20 mouse cellular contexts compared by ENCODE assay signal in the genomic region with DNA sequence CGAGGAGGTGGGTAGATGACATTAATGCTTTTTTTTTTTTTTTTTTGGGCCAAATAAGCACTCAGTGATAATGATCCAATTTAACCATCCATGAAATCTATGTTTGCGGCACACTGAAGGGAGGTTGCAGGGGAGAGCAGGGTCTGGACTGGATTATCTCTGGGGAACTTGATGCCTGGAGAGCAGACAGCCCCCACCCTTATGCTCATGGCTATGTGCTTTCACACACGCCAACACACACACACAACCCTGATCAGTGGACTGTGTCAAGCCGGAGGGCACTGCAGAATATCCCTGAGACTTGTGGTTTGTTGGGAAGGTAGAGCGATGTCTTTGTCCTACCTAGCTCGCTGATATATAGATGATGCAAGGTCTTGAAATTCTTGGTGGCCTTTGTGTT. TPM values are rescaled to one million over a fixed set of nuclear protein-coding genes. Genes with fewer than 3 reads are reported as not detected.
A peak's percentile ranks its signal among the peaks of the same experiment; 100 is the strongest.
DNase-seq lines count a peak whose midpoint lies in the region; ATAC-seq and TF ChIP-seq lines count a peak whose summit lies in the region.
"Had no signal": no experiment of that assay in that cellular context is flagged by ENCODE, and none has a peak within 500 bp of the region (broad histone marks: within the 10 kb centered on the region; RNA-seq: fewer than 3 reads in every experiment).

No protein-coding gene starts in this region.

- no peak for DNase-seq in neural tube, embryonic 11.5 days (ENCODE audit: low spot score)
- DNase-seq in neural tube, embryonic 10.5 days (ENCODE audit: extremely low spot score, low spot score), result no peak
- DNase-seq in forebrain, postnatal 0 days, result no peak
- DNase-seq in kidney, adult 9 months, result no peak
- DNase-seq in cerebellum, adult 18-20 months, result no peak
- DNase-seq in right cerebral cortex, postnatal 36 days (ENCODE audit: low spot score in 2 of 2), result no peak
- DNase-seq: adrenal gland, adult 8-10 months; cerebellum, postnatal 36 days; gastrocnemius, postnatal 14 days; kidney, postnatal 10 days; lung, adult 18-20 months; lung, postnatal 4 days; thymus, postnatal 36 days had no signal

- 0 out of 2 replicates have a peak, but pooled peaks have one; percentile 29 for ATAC-seq in neural tube, embryonic 11.5 days (ENCODE audit: insufficient read depth, low FRiP score, low TSS enrichment)
- ATAC-seq in forebrain, postnatal 0 days, result peak; percentile 17; the same call in 1 of the 2 replicates
- ATAC-seq in midbrain, embryonic 16.5 days, result peak; percentile 32; the same call in 1 of the 2 replicates
- ATAC-seq: CD4-positive, CD25-positive, alpha-beta regulatory T cell, adult 4 months; intestine, embryonic 16.5 days had no signal

- no peaks in the 10 kb centered on the region for H3K27me3 ChIP-seq in neural tube, embryonic 11.5 days (ENCODE audit: control insufficient read depth, insufficient read depth, low read length)
- H3K27me3 ChIP-seq in forebrain, postnatal 0 days (ENCODE audit: insufficient read depth, low read length), result no peaks in the 10 kb centered on the region
- no peaks in the 10 kb centered on the region for H3K27me3 ChIP-seq in midbrain, embryonic 16.5 days (ENCODE audit: control insufficient read depth, insufficient read depth, low read depth, low read length)
- H3K27me3 ChIP-seq: limb, embryonic 15.5 days had no signal

- no peaks in the 10 kb centered on the region for H3K9me3 ChIP-seq in neural tube, embryonic 11.5 days (ENCODE audit: control insufficient read depth, low read length)
- no peaks in the 10 kb centered on the region for H3K9me3 ChIP-seq in forebrain, postnatal 0 days (ENCODE audit: low read length)
- H3K9me3 ChIP-seq in midbrain, embryonic 16.5 days (replicated peaks; ENCODE audit: control insufficient read depth, low read length, poor library complexity, severe bottlenecking), result no peaks in the 10 kb centered on the region
- H3K9me3 ChIP-seq: limb, embryonic 15.5 days had no signal

- no peak overlapping the region for H3K9ac ChIP-seq in neural tube, embryonic 11.5 days (ENCODE audit: low read length)
- peak overlapping the region; percentile 56 for H3K9ac ChIP-seq in forebrain, postnatal 0 days
- H3K9ac ChIP-seq in midbrain, embryonic 16.5 days (ENCODE audit: low read depth, low read length), result peak overlapping the region; percentile 58
- H3K9ac ChIP-seq: limb, embryonic 15.5 days had no signal

- no peaks in the 10 kb centered on the region for H3K4me1 ChIP-seq in neural tube, embryonic 11.5 days (ENCODE audit: control insufficient read depth, insufficient read depth, low read length)
- H3K4me1 ChIP-seq in forebrain, postnatal 0 days (ENCODE audit: insufficient read depth), result no peaks in the 10 kb centered on the region
- H3K4me1 ChIP-seq in midbrain, embryonic 16.5 days (ENCODE audit: control insufficient read depth, insufficient read depth, low read length), result peaks cover 2% of the 10 kb centered on the region

- H3K4me3 ChIP-seq in neural tube, embryonic 11.5 days (ENCODE audit: low read depth, low read length), result no peak overlapping the region
- peak overlapping the region; percentile 50 for H3K4me3 ChIP-seq in forebrain, postnatal 0 days (ENCODE audit: low read depth, low read length)
- peak overlapping the region; percentile 51 for H3K4me3 ChIP-seq in midbrain, embryonic 16.5 days (ENCODE audit: low read depth, low read length)
- H3K4me3 ChIP-seq: limb, embryonic 15.5 days had no signal

- H3K36me3 ChIP-seq in neural tube, embryonic 11.5 days (ENCODE audit: control insufficient read depth, insufficient read depth, low read length), result no peaks in the 10 kb centered on the region
- no peaks in the 10 kb centered on the region for H3K36me3 ChIP-seq in forebrain, postnatal 0 days (ENCODE audit: insufficient read depth)
- no peaks in the 10 kb centered on the region for H3K36me3 ChIP-seq in midbrain, embryonic 16.5 days (ENCODE audit: control insufficient read depth, insufficient read depth, low read length)
- H3K36me3 ChIP-seq: limb, embryonic 15.5 days had no signal

- no peak for TF ChIP-seq CTCF in forebrain, postnatal 0 days (IDR thresholded peaks at IDR 0.05; ENCODE audit: low read depth)

- 90% methylated on average over 6 of the region's 6 CpGs for WGBS in neural tube, embryonic 11.5 days
- 58% methylated on average over 6 of the region's 6 CpGs for WGBS in forebrain, postnatal 0 days
- WGBS in midbrain, embryonic 16.5 days, result 59% methylated on average over 6 of the region's 6 CpGs

- 0 out of 2 replicates have a peak overlapping the region, but pooled peaks have one; percentile 9 for H3K4me2 ChIP-seq in neural tube, embryonic 11.5 days (ENCODE audit: low read depth)
- H3K4me2 ChIP-seq in forebrain, postnatal 0 days (ENCODE audit: low read depth), result peak overlapping the region; percentile 46
- H3K4me2 ChIP-seq in midbrain, embryonic 16.5 days (ENCODE audit: low read length), result peak overlapping the region; percentile 71
- H3K4me2 ChIP-seq: heart, embryonic 11.5 days; limb, embryonic 15.5 days had no signal

- H3K27ac ChIP-seq in neural tube, embryonic 11.5 days (ENCODE audit: low read depth, low read length), result no peak overlapping the region
- peak overlapping the region; percentile 85 for H3K27ac ChIP-seq in forebrain, postnatal 0 days (ENCODE audit: low read depth, low read length)
- H3K27ac ChIP-seq in midbrain, embryonic 16.5 days (ENCODE audit: low read length), result peak overlapping the region; percentile 84
- H3K27ac ChIP-seq: limb, embryonic 15.5 days had no signal

RNA-seq across cellular contexts. Expression of a gene that starts 4.1 kb away (rescaled TPM):
- polyA plus RNA-seq in neural tube, embryonic 11.5 days (2014; fragmentation: Nextera tagmentation; extraction: Ambion mirVana), result 26.7 and 29.2 TPM in 2 replicates
- 60.1 and 94.6 TPM in 2 replicates for total RNA-seq in forebrain, postnatal 0 days (2014; rRNA removed)
- polyA plus RNA-seq in forebrain, postnatal 0 days (2015; fragmentation: Nextera tagmentation; extraction: Ambion mirVana), result 32.7 and 59.9 TPM in 2 replicates
- polyA plus RNA-seq in midbrain, embryonic 16.5 days (2015; fragmentation: Nextera tagmentation; extraction: Ambion mirVana), result 80.9 and 87.0 TPM in 2 replicates
- total RNA-seq: MEL; monocyte, adult 5-6 weeks had no signal
- polyA plus RNA-seq: CD4-positive, CD25-positive, alpha-beta regulatory T cell, adult 4 months had no signal

Comparison
In these comparisons a context has a peak if more than half of its experiments do, and no peak if none do; other contexts are left out.
1. H3K4me2 ChIP-seq: peak in every context shown above with its lines; median percentile 71 in midbrain, embryonic 16.5 days; 46 in forebrain, postnatal 0 days; 9 in neural tube, embryonic 11.5 days.